Mouse (Mus musculus): Measurements from ENCODE around the gene Taar7e. TPM values are rescaled to one million over a fixed set of nuclear protein-coding genes. Genes with fewer than 3 reads are reported as not detected.

Gene Taar7e
- polyA plus RNA-seq (2012; rRNA removed; ENCODE audit: low replicate concordance) = not detected in 2 replicates

DNA sequence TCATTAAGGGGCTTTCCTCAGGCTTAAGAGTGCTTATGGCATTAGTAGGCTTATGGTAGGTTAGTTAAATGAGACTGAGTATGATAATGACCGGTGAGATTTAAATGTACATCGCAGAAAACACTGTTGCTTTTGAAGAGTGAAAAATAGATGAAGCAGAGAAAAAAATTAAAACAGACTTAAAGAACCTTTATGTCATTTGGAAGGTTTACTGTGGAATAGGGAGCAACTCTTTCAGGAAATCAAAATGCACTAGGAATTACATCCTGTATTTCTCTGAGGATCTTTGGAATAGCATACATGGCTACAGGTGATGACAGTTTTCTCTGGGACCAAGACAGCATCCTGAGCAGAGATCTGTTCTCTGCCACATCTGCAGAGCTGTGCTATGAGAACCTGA lies at the start of gene Taar7e:
TSS of gene Taar7e (plus strand) at position 301 of the 400 bp plus-strand sequence.

DNA sequence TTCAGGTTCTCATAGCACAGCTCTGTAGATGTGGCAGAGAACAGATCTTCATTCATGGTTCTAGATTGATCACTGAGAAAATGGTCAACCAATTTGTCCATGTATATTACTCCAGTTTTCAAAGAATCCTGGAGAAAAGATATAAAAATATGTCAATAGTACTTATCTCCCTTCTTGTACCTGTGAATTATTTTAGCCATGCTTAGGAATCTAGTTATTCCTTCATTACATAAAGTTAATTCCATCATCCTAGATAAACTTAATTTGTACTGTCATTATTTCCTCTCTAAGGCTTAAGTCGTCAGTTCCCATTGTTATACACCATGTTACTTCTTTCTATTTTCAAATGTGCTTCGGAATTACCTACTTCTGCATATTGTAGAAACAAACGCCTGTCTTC lies 44.0 kb upstream of the Taar7e start, which contains the start of gene Taar7a:
TSS of gene Taar7a (minus strand) at position 101 of the 400 bp plus-strand sequence.

DNA sequence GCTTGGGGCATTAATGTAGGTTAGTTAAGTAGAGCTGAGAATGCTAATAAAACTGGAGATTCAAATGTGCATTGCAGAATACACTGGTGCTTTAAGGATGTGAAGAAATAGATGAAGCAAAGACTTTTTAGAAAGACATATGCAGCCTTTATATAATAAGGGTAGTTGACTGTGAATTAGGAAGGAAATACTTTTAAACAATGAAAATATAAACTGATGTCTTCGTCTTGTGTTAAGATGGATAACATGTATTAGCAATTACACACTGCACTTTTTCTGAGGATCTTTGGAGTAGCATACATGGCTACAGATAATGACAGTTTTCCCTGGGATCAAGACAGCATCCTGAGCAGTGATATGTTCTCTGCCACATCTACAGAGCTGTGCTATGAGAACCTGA lies 37.8 kb upstream of the Taar7e start, which contains the start of gene Taar7b:
TSS of gene Taar7b (plus strand) at position 301 of the 400 bp plus-strand sequence.

DNA sequence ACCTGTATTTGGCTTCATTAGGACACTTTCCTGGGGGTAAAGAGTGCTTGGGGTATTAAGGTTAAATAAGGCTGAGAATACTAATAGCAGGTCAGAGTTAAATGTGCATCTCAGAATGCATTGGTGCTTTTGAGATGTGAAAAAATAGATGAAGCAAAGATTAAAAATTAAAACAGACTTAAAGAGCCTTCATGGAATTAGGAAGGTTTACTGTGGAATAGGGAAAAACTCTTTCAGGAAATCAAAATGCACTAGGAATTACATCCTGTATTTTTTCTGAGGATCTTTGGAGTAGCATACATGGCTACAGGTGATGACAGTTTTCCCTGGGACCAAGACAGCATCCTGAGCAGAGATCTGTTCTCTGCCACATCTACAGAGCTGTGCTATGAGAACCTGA lies 10.5 kb upstream of the Taar7e start, which contains the start of gene Taar7d:
TSS of gene Taar7d (plus strand) at position 301 of the 400 bp plus-strand sequence.

DNA sequence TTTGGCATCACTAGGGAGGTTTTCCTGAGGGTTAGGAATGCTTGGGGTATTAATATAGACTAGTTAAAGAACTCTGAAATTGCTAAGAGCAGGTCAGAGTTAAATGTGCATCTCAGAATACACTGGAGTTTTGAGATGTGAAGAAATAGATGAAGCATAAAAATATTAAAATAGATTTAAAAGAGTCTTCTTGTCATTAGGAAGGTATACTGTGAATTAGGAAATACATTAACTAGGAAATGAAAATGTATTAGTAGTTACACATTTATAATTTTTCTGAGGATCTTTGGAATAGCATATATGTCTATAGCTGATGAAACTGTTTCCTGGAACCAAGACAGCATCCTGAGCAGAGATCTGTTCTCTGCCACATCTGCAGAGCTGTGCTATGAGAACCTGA lies 11.8 kb downstream of the Taar7e start, which contains the start of gene Taar7f:
TSS of gene Taar7f (plus strand) at position 301 of the 400 bp plus-strand sequence.

DNA sequence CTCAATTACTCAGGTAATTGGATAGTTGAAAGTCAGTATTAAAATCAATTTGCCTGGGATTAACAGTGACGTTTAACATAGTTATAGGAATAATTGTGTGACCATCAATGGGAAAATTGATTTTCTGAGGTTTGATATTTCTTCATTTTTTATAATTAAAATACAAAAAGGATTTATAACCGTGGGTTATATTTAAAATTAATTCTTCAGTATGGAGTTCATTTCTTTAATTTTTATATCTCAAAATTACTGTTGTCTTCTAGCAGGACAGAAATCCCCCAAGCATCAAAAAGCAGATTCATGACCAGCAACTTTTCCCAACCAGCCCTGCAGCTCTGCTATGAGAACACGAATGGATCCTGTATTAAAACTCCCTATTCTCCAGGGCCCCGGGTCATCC lies 38.8 kb downstream of the Taar7e start, which contains the start of gene Taar8a:
TSS of gene Taar8a (plus strand) at position 301 of the 400 bp plus-strand sequence.

Other genes with a start within 250 kb of the Taar7e start
- gene Slc18b1, start 240.6 kb upstream of the Taar7e start, polyA plus RNA-seq (2012; rRNA removed; ENCODE audit: low replicate concordance) = 23.6 and 44.7 TPM in 2 replicates
- 11.5 and 34.9 TPM in 2 replicates for gene Vnn3, start 186.2 kb upstream of the Taar7e start, polyA plus RNA-seq (2012; rRNA removed; ENCODE audit: low replicate concordance)
- 3.1 TPM in 2 replicates for gene Vnn1, start 142.9 kb upstream of the Taar7e start, polyA plus RNA-seq (2012; rRNA removed; ENCODE audit: low replicate concordance)
- not detected in 2 replicates for gene Taar1, start 117.3 kb upstream of the Taar7e start, polyA plus RNA-seq (2012; rRNA removed; ENCODE audit: low replicate concordance)
- 0.11 TPM in 1 of 2 replicates, not detected in the other for gene Taar2, start 99.0 kb upstream of the Taar7e start, polyA plus RNA-seq (2012; rRNA removed; ENCODE audit: low replicate concordance)
- gene Taar3, start 88.1 kb upstream of the Taar7e start, polyA plus RNA-seq (2012; rRNA removed; ENCODE audit: low replicate concordance) = not detected in 2 replicates
- gene Taar4, start 77.1 kb upstream of the Taar7e start, polyA plus RNA-seq (2012; rRNA removed; ENCODE audit: low replicate concordance) = 0.14 TPM in 1 of 2 replicates, not detected in the other
- not detected in 2 replicates for gene Taar5, start 66.9 kb upstream of the Taar7e start, polyA plus RNA-seq (2012; rRNA removed; ENCODE audit: low replicate concordance)
- not detected in 2 replicates for gene Taar6, start 52.0 kb upstream of the Taar7e start, polyA plus RNA-seq (2012; rRNA removed; ENCODE audit: low replicate concordance)
- gene Taar7a, start 44.1 kb upstream of the Taar7e start, polyA plus RNA-seq (2012; rRNA removed; ENCODE audit: low replicate concordance) = not detected in 2 replicates
- not detected in 2 replicates for gene Taar7b, start 37.7 kb upstream of the Taar7e start, polyA plus RNA-seq (2012; rRNA removed; ENCODE audit: low replicate concordance)
- not detected in 2 replicates for gene Taar7d, start 10.4 kb upstream of the Taar7e start, polyA plus RNA-seq (2012; rRNA removed; ENCODE audit: low replicate concordance)
- gene Taar7f, start 11.9 kb downstream of the Taar7e start, polyA plus RNA-seq (2012; rRNA removed; ENCODE audit: low replicate concordance) = not detected in 2 replicates
- not detected in 2 replicates for gene Taar8a, start 38.9 kb downstream of the Taar7e start, polyA plus RNA-seq (2012; rRNA removed; ENCODE audit: low replicate concordance)
- gene Taar8b, start 54.7 kb downstream of the Taar7e start, polyA plus RNA-seq (2012; rRNA removed; ENCODE audit: low replicate concordance) = not detected in 2 replicates
- not detected in 2 replicates for gene Taar8c, start 64.3 kb downstream of the Taar7e start, polyA plus RNA-seq (2012; rRNA removed; ENCODE audit: low replicate concordance)
- gene Taar9, start 71.9 kb downstream of the Taar7e start, polyA plus RNA-seq (2012; rRNA removed; ENCODE audit: low replicate concordance) = not detected in 2 replicates
- gene Stx7, start 111.7 kb downstream of the Taar7e start, polyA plus RNA-seq (2012; rRNA removed; ENCODE audit: low replicate concordance) = 63.4 and 63.9 TPM in 2 replicates
- 0.85 and 7.1 TPM in 2 replicates for gene Moxd1, start 185.9 kb downstream of the Taar7e start, polyA plus RNA-seq (2012; rRNA removed; ENCODE audit: low replicate concordance)

Measured in subcutaneous adipose tissue, adult 2 months (tissue).